Mouse (Mus musculus) brain, embryonic 14.5 days (tissue): ENCODE results near the gene Dcakd. TPM values are rescaled to one million over a fixed set of nuclear protein-coding genes. Genes with fewer than 3 reads are reported as not detected.

Experiments used
- DNase-seq: peaks from one replicate; pipeline ENCODE4 v3.0.0-alpha.2; 2011; ENCODE audit warnings: low read depth
- CTCF ChIP-seq: fragments of 200-500 bp; IDR thresholded peaks from 2 replicates; pipeline ENCODE4 v1.5.1; 2012; ENCODE audit warnings: inconsistent platforms, mild to moderate bottlenecking, moderate library complexity, borderline replicate concordance; ENCODE audit not compliant: insufficient read depth, insufficient read length; ENCODE audit errors: extremely low read depth
- POLR2A ChIP-seq: fragments of 200-500 bp; IDR thresholded peaks from 2 replicates; pipeline ENCODE4 v1.6.1; 2012; ENCODE audit warnings: mild to moderate bottlenecking, inconsistent platforms, borderline replicate concordance; ENCODE audit not compliant: poor library complexity, insufficient read depth, insufficient read length, severe bottlenecking; ENCODE audit errors: extremely low read depth
- polyA plus RNA-seq: library from polyadenylated mRNA; depleted of rRNA; stranded (reverse); fragments of >200 nt; gene quantifications from 2 replicates; pipeline ENCODE4 v1.2.3, GENCODE M21; 2012; rRNA removed

Gene Dcakd
- polyA plus RNA-seq: 236 and 262 TPM in 2 replicates

DNA sequence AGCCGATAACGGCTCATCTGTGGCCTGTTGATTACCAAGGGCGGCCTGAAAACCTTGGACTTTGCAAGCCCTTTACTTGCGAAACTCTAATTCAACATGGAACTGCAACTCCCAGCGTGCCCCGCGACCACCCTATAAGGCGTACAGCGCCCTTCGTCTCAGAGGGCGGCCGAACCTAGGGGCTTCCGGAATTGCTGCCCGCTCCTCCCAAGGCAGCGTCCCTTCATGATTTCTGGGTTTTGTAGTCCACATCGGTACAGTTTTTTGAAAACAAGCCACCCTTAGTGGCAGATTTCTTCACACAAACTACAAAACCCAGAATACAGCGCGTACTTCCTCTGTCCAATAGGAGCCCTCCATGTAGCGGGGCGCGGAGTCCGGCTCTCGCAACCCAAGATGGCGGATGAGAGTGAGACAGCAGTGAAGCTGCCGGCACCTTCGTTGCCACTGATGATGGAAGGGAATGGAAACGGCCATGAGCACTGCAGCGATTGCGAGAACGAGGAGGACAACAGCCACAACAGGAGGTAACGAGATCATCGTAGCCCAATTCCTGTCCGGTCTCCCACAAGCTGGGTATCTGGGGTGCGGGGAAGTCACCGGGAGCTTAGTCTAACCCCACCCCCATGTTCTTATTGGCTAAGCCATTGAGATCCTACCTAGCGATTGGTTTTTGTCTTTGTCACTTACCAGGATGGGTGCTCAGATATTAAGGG is at the start of gene Dcakd, which contains the start of gene Nmt1:
Dcakd (minus strand) TSS at position 158 of the 716 bp plus-strand sequence.
Nmt1 (plus strand) TSS at position 15 of the 716 bp plus-strand sequence.
- TF ChIP-seq POLR2A: peak; percentile 48; the same call in 1 of the 2 replicates
- no peak for TF ChIP-seq CTCF
- peak; percentile 99 for DNase-seq

- no peak for TF ChIP-seq POLR2A
- TF ChIP-seq CTCF: no peak
Observed at GRCm38 (mm10) chr11:103076581-103076980, 48.4 kb upstream of the Dcakd start.

DNA sequence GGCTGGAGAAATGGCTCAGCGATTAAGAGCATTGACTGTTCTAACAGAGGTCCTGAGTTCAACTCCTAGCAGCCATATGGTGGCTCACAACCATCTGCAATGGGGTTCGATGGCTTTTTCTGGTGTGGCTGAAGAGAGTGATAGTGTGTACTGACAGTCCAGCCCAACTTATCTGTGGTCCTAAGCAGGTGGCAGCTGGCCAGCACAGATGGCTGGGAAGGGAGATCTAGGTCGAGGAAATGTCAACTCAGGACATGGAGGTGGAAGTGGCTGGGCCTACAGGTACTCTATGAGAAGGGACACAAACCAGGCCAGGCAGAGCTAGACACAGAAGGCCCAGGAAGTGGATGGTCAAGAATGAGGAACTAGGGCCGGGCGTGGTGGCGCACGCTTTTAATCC is 47.9 kb upstream of the Dcakd start:
- DNase-seq: no peak
- TF ChIP-seq POLR2A (no peak), CTCF (no peak)

More at GRCm38 (mm10) chr11:103076581-103076980, 48.4 kb upstream of the Dcakd start:
- DNase-seq: no peak

- TF ChIP-seq CTCF: no peak
- TF ChIP-seq POLR2A: no peak
- no peak for DNase-seq
Observed at GRCm38 (mm10) chr11:103074796-103075323, 46.7 kb upstream of the Dcakd start.

- TF ChIP-seq CTCF (no peak), POLR2A (no peak)
Observed at GRCm38 (mm10) chr11:103074121-103074650, 46.1 kb upstream of the Dcakd start.

DNA sequence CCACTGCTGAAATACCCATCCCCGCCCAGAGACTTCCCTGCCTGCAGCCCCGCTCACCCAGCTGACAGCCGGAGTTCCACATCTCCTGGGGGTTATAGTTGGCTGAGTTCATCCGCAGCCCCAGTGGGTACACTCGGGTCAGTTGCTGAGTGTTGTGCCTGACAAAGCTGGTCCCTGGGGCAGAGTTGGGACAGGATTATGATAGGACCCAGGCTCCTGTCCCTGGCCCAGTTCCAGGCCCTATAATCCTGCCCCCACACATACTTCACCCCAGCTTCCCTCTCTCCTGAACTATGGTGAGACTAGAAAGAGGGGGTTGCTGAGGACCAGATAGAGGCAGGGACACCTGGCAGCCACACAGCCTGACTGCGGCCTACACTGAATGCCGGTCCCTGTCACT is 45.5 kb upstream of the Dcakd start:
- TF ChIP-seq POLR2A (no peak), CTCF (no peak)
- no peak for DNase-seq

More at GRCm38 (mm10) chr11:103074121-103074650, 46.1 kb upstream of the Dcakd start:
- no peak for DNase-seq

- TF ChIP-seq POLR2A (no peak), CTCF (no peak)
- DNase-seq: no peak
Observed at GRCm38 (mm10) chr11:103070322-103070880, 42.3 kb upstream of the Dcakd start.

- TF ChIP-seq CTCF: no peak
- no peak for TF ChIP-seq POLR2A
- DNase-seq: no peak
Observed at GRCm38 (mm10) chr11:103069731-103070130, 41.6 kb upstream of the Dcakd start.

DNA sequence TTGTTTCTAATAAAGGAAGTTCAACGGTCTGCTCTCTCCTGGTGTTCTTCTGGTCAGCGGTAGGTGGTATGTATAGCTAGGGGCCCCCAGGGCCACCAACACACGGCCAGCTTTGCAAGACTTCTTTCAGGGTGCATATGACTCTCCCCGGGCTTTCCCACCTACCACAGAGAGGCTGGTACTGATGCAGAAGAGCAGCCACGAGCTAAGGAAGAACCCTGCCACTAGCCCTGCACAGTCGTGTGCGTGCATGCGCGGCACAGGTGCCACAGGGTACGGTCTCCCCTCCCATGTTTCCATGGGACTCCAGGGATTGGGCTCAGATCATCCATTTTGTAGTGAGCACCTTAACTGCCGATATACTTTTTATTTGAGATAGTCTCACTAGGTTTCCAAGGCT is 40.8 kb upstream of the Dcakd start:
- DNase-seq: no peak
- TF ChIP-seq POLR2A (no peak), CTCF (no peak)

- TF ChIP-seq CTCF (no peak), POLR2A (no peak)
- no peak for DNase-seq
Observed at GRCm38 (mm10) chr11:103068272-103068671, 40.1 kb upstream of the Dcakd start.

- DNase-seq: no peak
- no peak for TF ChIP-seq POLR2A
- no peak for TF ChIP-seq CTCF
Observed at GRCm38 (mm10) chr11:103067457-103068001, 39.4 kb upstream of the Dcakd start.
